8 mouse cellular contexts compared by ENCODE assay signal in genomic region chr8:110996641-110997430, GRCm38 (mm10). TPM values are rescaled to one million over a fixed set of nuclear protein-coding genes. Genes with fewer than 3 reads are reported as not detected.
DNase-seq lines count a peak whose midpoint lies in the region; ATAC-seq and TF ChIP-seq lines count a peak whose summit lies in the region.

No protein-coding gene starts in this region.

- H3K4me1 ChIP-seq in cerebellum, adult 2 months (ENCODE audit: control insufficient read depth, insufficient read depth, low read length), result no peaks in the 10 kb centered on the region
- H3K4me1 ChIP-seq in embryonic facial prominence, embryonic 15.5 days, result 0 out of 2 replicates have a peak, but pooled peaks cover 2% of the 10 kb centered on the region
- H3K4me1 ChIP-seq in limb, embryonic 12.5 days (replicated peaks), result peaks cover 4% of the 10 kb centered on the region
- H3K4me1 ChIP-seq in stomach, embryonic 16.5 days (ENCODE audit: control insufficient read depth, insufficient read depth, low read length), result peaks cover 4% of the 10 kb centered on the region; the same call in 1 of the 2 replicates

- no peak for ATAC-seq in cerebellum, adult (ENCODE audit: insufficient number of reproducible peaks, low FRiP score, low TSS enrichment)
- no peak for ATAC-seq in embryonic facial prominence, embryonic 15.5 days (ENCODE audit: insufficient number of reproducible peaks, low FRiP score, low TSS enrichment, low read depth)
- ATAC-seq in limb, embryonic 12.5 days (ENCODE audit: insufficient number of reproducible peaks, insufficient read depth, low FRiP score, low TSS enrichment, low read depth), result no peak
- ATAC-seq in stomach, embryonic 16.5 days (ENCODE audit: insufficient read depth, low FRiP score), result no peak

- H3K36me3 ChIP-seq in embryonic facial prominence, embryonic 15.5 days, result peaks cover 25% of the 10 kb centered on the region
- peaks cover 27% of the 10 kb centered on the region for H3K36me3 ChIP-seq in limb, embryonic 12.5 days
- H3K36me3 ChIP-seq in stomach, embryonic 16.5 days (ENCODE audit: control insufficient read depth, insufficient read depth, low read length), result no peaks in the 10 kb centered on the region

- H3K9me3 ChIP-seq in embryonic facial prominence, embryonic 15.5 days (replicated peaks), result no peaks in the 10 kb centered on the region
- no peaks in the 10 kb centered on the region for H3K9me3 ChIP-seq in limb, embryonic 12.5 days
- H3K9me3 ChIP-seq in stomach, embryonic 16.5 days (replicated peaks; ENCODE audit: control insufficient read depth, low read length), result no peaks in the 10 kb centered on the region

- H3K27me3 ChIP-seq in cerebellum, adult 2 months (ENCODE audit: control insufficient read depth, insufficient read depth, low read length), result no peaks in the 10 kb centered on the region
- no peaks in the 10 kb centered on the region for H3K27me3 ChIP-seq in embryonic facial prominence, embryonic 15.5 days
- no peaks in the 10 kb centered on the region for H3K27me3 ChIP-seq in limb, embryonic 12.5 days
- no peaks in the 10 kb centered on the region for H3K27me3 ChIP-seq in stomach, embryonic 16.5 days (ENCODE audit: control insufficient read depth, insufficient read depth, low read length)

- WGBS in cerebellum, adult 2 months, result 32% methylated on average over 16 of the region's 16 CpGs
- WGBS in embryonic facial prominence, embryonic 15.5 days, result 37% methylated on average over 16 of the region's 16 CpGs
- WGBS in limb, embryonic 12.5 days, result 41% methylated on average over 16 of the region's 16 CpGs
- WGBS in stomach, embryonic 16.5 days, result 30% methylated on average over 16 of the region's 16 CpGs

- peak overlapping the region; percentile 62 for H3K4me2 ChIP-seq in embryonic facial prominence, embryonic 15.5 days (replicated peaks)
- peak overlapping the region; percentile 79 for H3K4me2 ChIP-seq in limb, embryonic 12.5 days
- H3K4me2 ChIP-seq in stomach, embryonic 16.5 days (ENCODE audit: low read depth, low read length), result peak overlapping the region; percentile 77

- TF ChIP-seq CTCF in cerebellum, adult 2 months (IDR thresholded peaks at IDR 0.05; ENCODE audit: borderline replicate concordance, insufficient read depth, low read depth, low read length), result no peak

- H3K9ac ChIP-seq in embryonic facial prominence, embryonic 15.5 days, result peak overlapping the region; percentile 68
- H3K9ac ChIP-seq in limb, embryonic 12.5 days (replicated peaks), result peak overlapping the region; percentile 90
- peak overlapping the region; percentile 90 for H3K9ac ChIP-seq in stomach, embryonic 16.5 days (ENCODE audit: low read length)

- 0 out of 2 replicates have a peak overlapping the region, but pooled peaks have one; percentile 60 for H3K27ac ChIP-seq in cerebellum, adult 2 months (ENCODE audit: insufficient read depth, low read length)
- H3K27ac ChIP-seq in embryonic facial prominence, embryonic 15.5 days (replicated peaks), result peak overlapping the region; percentile 88
- peak overlapping the region; percentile 89 for H3K27ac ChIP-seq in limb, embryonic 12.5 days
- H3K27ac ChIP-seq in stomach, embryonic 16.5 days (ENCODE audit: low read length), result peak overlapping the region; percentile 80

- H3K4me3 ChIP-seq in cerebellum, adult 2 months (replicated peaks; ENCODE audit: insufficient read depth, low read depth, low read length), result peak overlapping the region; percentile 89
- peak overlapping the region; percentile 97 for H3K4me3 ChIP-seq in embryonic facial prominence, embryonic 15.5 days (replicated peaks)
- H3K4me3 ChIP-seq in limb, embryonic 12.5 days (replicated peaks), result peak overlapping the region; percentile 85
- H3K4me3 ChIP-seq in stomach, embryonic 16.5 days (replicated peaks; ENCODE audit: low read length), result peak overlapping the region; percentile 90

- no peak for TF ChIP-seq POLR2A in cerebellum, adult 2 months (IDR thresholded peaks at IDR 0.05; ENCODE audit: borderline replicate concordance, insufficient read depth, low read length)

- no peak for DNase-seq in cerebellum, adult 2 months
- peak; percentile 50 for DNase-seq in 416B (ENCODE audit: low read depth)
- DNase-seq in gastrocnemius, postnatal 10 days, result no peak
- no peak for DNase-seq in spleen, postnatal 14 days (ENCODE audit: low spot score in 2 of 2)

RNA-seq across cellular contexts. Expression of gene Ddx19a, which starts 0.8 kb away (rescaled TPM):
- 29.4 and 32.1 TPM in 2 replicates for polyA plus RNA-seq in cerebellum, adult 2 months (2012; rRNA removed)
- 13.7 and 15.7 TPM in 2 replicates for polyA plus RNA-seq in embryonic facial prominence, embryonic 15.5 days (2015; fragmentation: Nextera tagmentation; extraction: Ambion mirVana)
- 14.5 and 17.3 TPM in 2 replicates for polyA plus RNA-seq in limb, embryonic 12.5 days (2016; fragmentation: Nextera tagmentation; extraction: Ambion mirVana)
- 10.7 and 12.5 TPM in 2 replicates for polyA plus RNA-seq in stomach, embryonic 16.5 days (2015; fragmentation: Nextera tagmentation; extraction: Ambion mirVana)
- total RNA-seq in gastrocnemius, postnatal 10 days (2021), result 10 to 100 TPM; 35.8 to 43.5 TPM

RNA-seq across cellular contexts. Expression of gene Ddx19b, which starts 34.7 kb away (rescaled TPM):
- polyA plus RNA-seq in cerebellum, adult 2 months (2012; rRNA removed), result 13.6 and 14.9 TPM in 2 replicates
- 5.3 and 6.0 TPM in 2 replicates for polyA plus RNA-seq in embryonic facial prominence, embryonic 15.5 days (2015; fragmentation: Nextera tagmentation; extraction: Ambion mirVana)
- polyA plus RNA-seq in limb, embryonic 12.5 days (2016; fragmentation: Nextera tagmentation; extraction: Ambion mirVana), result 6.5 and 6.6 TPM in 2 replicates
- polyA plus RNA-seq in stomach, embryonic 16.5 days (2015; fragmentation: Nextera tagmentation; extraction: Ambion mirVana), result 6.9 and 7.9 TPM in 2 replicates
- total RNA-seq in gastrocnemius, postnatal 10 days (2021), result 10 to 100 TPM in 1 of 2 experiments, 1 to 10 TPM in 1; 9.9 to 10.4 TPM

RNA-seq across cellular contexts. Expression of gene Aars, which starts 36.1 kb away (rescaled TPM):
- polyA plus RNA-seq in cerebellum, adult 2 months (2012; rRNA removed), result 101 and 108 TPM in 2 replicates
- polyA plus RNA-seq in embryonic facial prominence, embryonic 15.5 days (2015; fragmentation: Nextera tagmentation; extraction: Ambion mirVana), result 46.8 and 58.1 TPM in 2 replicates
- 65.5 and 73.8 TPM in 2 replicates for polyA plus RNA-seq in limb, embryonic 12.5 days (2016; fragmentation: Nextera tagmentation; extraction: Ambion mirVana)
- polyA plus RNA-seq in stomach, embryonic 16.5 days (2015; fragmentation: Nextera tagmentation; extraction: Ambion mirVana), result 49.3 and 56.1 TPM in 2 replicates
- total RNA-seq in gastrocnemius, postnatal 10 days (2021), result 10 to 100 TPM; 41.5 to 53.4 TPM

RNA-seq across cellular contexts. Expression of gene Exosc6, which starts 59.3 kb away (rescaled TPM):
- not detected in 2 replicates for polyA plus RNA-seq in cerebellum, adult 2 months (2012; rRNA removed)
- 16.4 and 17.3 TPM in 2 replicates for polyA plus RNA-seq in embryonic facial prominence, embryonic 15.5 days (2015; fragmentation: Nextera tagmentation; extraction: Ambion mirVana)
- polyA plus RNA-seq in limb, embryonic 12.5 days (2016; fragmentation: Nextera tagmentation; extraction: Ambion mirVana), result 23.2 and 24.2 TPM in 2 replicates
- not detected in 2 replicates for polyA plus RNA-seq in stomach, embryonic 16.5 days (2015; fragmentation: Nextera tagmentation; extraction: Ambion mirVana)
- total RNA-seq in gastrocnemius, postnatal 10 days (2021), result not detected
